Mouse (Mus musculus) ES-Bruce4 (cell line): ENCODE measurements around the gene Abcg3. TPM values are rescaled to one million over a fixed set of nuclear protein-coding genes. Genes with fewer than 3 reads are reported as not detected.
A peak's percentile ranks its signal among the peaks of the same experiment; 100 is the strongest.

Source experiments
- H3K27ac ChIP-seq: 2 replicates; pipeline ENCODE4 v1.5.1; 2012; ENCODE audit warnings: low read length, inconsistent platforms; ENCODE audit not compliant: insufficient read depth
- H3K27me3 ChIP-seq: 2 replicates; pipeline ENCODE4 v1.6.1; 2012; ENCODE audit warnings: mild to moderate bottlenecking, low read length, inconsistent platforms; ENCODE audit not compliant: control insufficient read depth, poor library complexity, insufficient read depth, severe bottlenecking
- H3K36me3 ChIP-seq: 2 replicates; pipeline ENCODE4 v1.6.1; 2012; ENCODE audit warnings: inconsistent platforms, mild to moderate bottlenecking, low read length, moderate library complexity; ENCODE audit not compliant: control insufficient read depth, poor library complexity, insufficient read depth, severe bottlenecking
- H3K4me1 ChIP-seq: one replicate; pipeline ENCODE4 v1.8.1; 2011; ENCODE audit warnings: low read length; ENCODE audit not compliant: control insufficient read depth, insufficient read depth
- H3K4me3 ChIP-seq: 2 replicates; pipeline ENCODE4 v1.5.1; 2011; ENCODE audit warnings: low read depth, mild to moderate bottlenecking, low read length
- H3K9ac ChIP-seq: 2 replicates; pipeline ENCODE4 v1.6.1; 2012; ENCODE audit warnings: low read depth, mild to moderate bottlenecking, inconsistent platforms; ENCODE audit not compliant: poor library complexity, severe bottlenecking
- H3K9me3 ChIP-seq: replicated peaks from 2 replicates; pipeline ENCODE4 v1.6.1; 2012; ENCODE audit warnings: mild to moderate bottlenecking, low read length, inconsistent platforms; ENCODE audit not compliant: control insufficient read depth, poor library complexity, insufficient read depth, severe bottlenecking
- CTCF ChIP-seq: IDR thresholded peaks from one replicate; pipeline ENCODE4 v1.8.1; 2011; ENCODE audit warnings: low read depth, low read length
- EP300 ChIP-seq: IDR thresholded peaks from 2 replicates; pipeline ENCODE4 v1.6.1; 2011; ENCODE audit warnings: low read depth, low read length; ENCODE audit not compliant: insufficient read depth
- POLR2A ChIP-seq: IDR thresholded peaks from one replicate; pipeline ENCODE4 v1.8.1; 2011; ENCODE audit warnings: low read length; ENCODE audit not compliant: insufficient read depth
- polyA plus RNA-seq: library from polyadenylated mRNA; stranded (reverse); fragments of >200 nt; gene quantifications from 2 replicates; pipeline ENCODE4 v1.2.4, GENCODE M21; 2011; ENCODE audit warnings: low read depth; ENCODE audit not compliant: missing spikeins, insufficient read depth, insufficient read length

The Abcg3 gene
- not detected in 2 replicates for polyA plus RNA-seq

DNA sequence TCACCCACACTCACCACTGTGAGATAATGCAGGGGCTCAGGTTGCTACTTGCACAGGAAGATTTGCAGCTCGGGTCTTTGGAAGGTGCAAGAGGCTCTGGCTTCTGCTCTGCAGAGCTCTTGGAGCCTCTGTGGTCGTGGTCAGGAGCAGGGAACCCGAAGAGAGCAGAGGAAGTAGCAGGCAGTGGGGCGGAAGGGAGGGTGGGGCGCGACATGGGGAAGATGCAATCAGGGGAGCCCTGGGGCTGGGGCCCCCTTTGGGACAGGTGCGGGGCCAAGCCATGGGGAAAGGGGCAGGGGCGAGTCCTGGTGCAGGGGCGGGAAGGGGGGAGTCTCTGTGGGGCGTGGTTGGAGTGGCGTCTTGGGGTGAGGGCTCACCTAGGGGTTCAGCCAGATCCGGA lies at the start of gene Abcg3:
Gene Abcg3 (minus strand): TSS at position 184 of the 400 bp plus-strand sequence.
- no peak within 1 kb of the TSS for H3K27ac ChIP-seq
- H3K27me3 ChIP-seq = no peaks in the 10 kb centered on the region
- H3K9ac ChIP-seq = peak within 1 kb of the TSS; percentile 65; the same call in 1 of the 2 replicates
- H3K36me3 ChIP-seq = no peaks in the 10 kb centered on the region
- peaks cover 2% of the 10 kb centered on the region for H3K4me1 ChIP-seq
- H3K4me3 ChIP-seq = peak within 1 kb of the TSS; percentile 54
- H3K9me3 ChIP-seq = no peaks in the 10 kb centered on the region
- TF ChIP-seq CTCF (no peak), EP300 (no peak), POLR2A (no peak)

DNA sequence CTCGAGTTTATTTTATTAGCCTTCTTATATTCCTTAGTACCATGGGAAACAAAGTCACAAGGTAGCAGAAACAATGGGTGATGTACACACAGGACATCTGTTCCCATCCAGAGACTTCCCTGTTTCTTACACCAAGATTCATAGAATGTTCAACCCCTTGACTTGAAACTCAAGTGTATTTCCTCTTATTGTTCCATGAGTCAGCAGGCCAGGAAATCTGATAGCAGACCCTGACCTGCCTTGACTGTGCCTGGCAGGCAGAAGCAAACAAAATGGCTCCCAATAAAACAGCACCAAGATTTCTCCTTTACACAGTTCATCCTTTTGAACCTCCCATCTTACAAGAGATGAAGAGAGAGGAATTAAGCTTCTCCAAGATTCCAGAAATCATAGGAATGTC lies 30.0 kb upstream of the Abcg3 start:
- no peaks in the 10 kb centered on the region for H3K36me3 ChIP-seq
- no peaks in the 10 kb centered on the region for H3K4me1 ChIP-seq
- H3K9ac ChIP-seq = no peak overlapping the region
- H3K27ac ChIP-seq = no peak overlapping the region
- no peaks in the 10 kb centered on the region for H3K27me3 ChIP-seq
- H3K4me3 ChIP-seq = no peak overlapping the region
- no peak for TF ChIP-seq CTCF
- no peak for TF ChIP-seq POLR2A
- TF ChIP-seq EP300 = no peak
- peaks cover 5% of the 10 kb centered on the region; the same call in 1 of the 2 replicates for H3K9me3 ChIP-seq

DNA sequence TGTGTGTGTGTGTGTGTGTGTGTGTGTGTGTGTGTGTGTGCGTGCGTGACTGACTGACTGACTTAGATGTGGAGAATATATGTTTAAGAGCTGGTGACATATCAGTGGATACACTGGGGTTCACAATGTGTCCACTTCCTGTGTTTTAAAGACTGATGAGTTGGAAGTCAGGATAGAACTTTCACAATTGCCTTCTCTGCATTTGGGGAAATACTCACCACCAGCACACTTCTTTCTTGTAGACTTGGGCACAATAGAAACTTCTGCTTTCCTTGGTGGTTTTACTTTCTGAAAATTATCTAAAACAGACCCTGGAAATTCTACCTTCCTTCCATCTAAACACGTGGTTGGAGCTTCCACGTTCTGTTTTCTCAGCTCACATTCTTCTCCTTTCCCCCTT lies 29.1 kb upstream of the Abcg3 start:
- H3K9me3 ChIP-seq = peaks cover 5% of the 10 kb centered on the region; the same call in 1 of the 2 replicates
- H3K27me3 ChIP-seq = no peaks in the 10 kb centered on the region
- no peak overlapping the region for H3K4me3 ChIP-seq
- H3K36me3 ChIP-seq = no peaks in the 10 kb centered on the region
- no peak for TF ChIP-seq POLR2A
- no peak for TF ChIP-seq EP300
- no peak for TF ChIP-seq CTCF
- H3K27ac ChIP-seq = no peak overlapping the region
- H3K9ac ChIP-seq = no peak overlapping the region
- no peaks in the 10 kb centered on the region for H3K4me1 ChIP-seq

DNA sequence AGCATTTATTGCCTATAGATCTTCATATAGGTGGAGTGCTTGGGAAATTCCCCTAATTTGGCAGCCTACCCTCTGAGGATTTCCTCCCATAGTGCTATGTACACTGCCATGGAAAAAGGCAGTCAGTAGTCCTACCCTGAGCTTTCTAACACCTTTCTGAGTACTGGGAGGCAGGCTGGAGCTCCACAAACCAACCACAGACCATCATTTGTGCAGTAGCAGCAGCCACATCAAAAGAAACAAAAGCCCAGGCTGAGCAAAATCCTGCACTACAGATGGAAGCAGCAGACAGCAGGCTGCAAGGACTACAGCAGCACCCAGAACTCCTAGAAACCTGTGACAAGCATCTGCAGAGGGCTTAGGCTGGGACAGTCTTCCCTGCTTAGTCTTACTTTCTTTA lies 27.9 kb upstream of the Abcg3 start:
- TF ChIP-seq CTCF (no peak), EP300 (no peak), POLR2A (no peak)
- Histone ChIP-seq H3K36me3 (no peaks in the 10 kb centered on the region), H3K9me3 (peaks cover 3% of the 10 kb centered on the region; the same call in 1 of the 2 replicates), H3K27me3 (no peaks in the 10 kb centered on the region), H3K27ac (no peak overlapping the region), H3K4me1 (no peaks in the 10 kb centered on the region), H3K9ac (no peak overlapping the region), H3K4me3 (no peak overlapping the region)

DNA sequence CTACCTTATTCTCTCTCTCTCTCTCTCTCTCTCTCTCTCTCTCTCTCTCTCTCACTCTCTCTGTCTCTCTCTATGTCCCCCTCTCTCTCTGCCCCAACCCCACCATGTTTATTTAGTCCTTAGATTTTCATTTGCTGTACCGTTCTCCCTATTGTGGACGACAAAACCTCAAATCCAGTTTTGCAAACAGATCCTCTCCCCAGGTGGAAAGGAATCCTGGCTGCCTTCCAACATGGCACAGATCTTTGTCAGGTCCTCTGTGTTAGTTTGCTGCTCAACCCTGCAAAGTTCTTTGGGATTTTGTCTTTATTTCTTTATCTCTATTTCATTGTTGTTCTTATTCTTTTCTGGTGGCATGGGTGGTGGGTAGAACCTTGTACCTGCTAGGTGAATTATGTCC lies 6.9 kb upstream of the Abcg3 start:
- TF ChIP-seq EP300 (no peak), POLR2A (no peak), CTCF (no peak)
- Histone ChIP-seq H3K27me3 (no peaks in the 10 kb centered on the region), H3K36me3 (no peaks in the 10 kb centered on the region), H3K4me3 (no peak overlapping the region), H3K9ac (no peak overlapping the region), H3K27ac (no peak overlapping the region), H3K9me3 (peaks cover 4% of the 10 kb centered on the region), H3K4me1 (no peaks in the 10 kb centered on the region)

DNA sequence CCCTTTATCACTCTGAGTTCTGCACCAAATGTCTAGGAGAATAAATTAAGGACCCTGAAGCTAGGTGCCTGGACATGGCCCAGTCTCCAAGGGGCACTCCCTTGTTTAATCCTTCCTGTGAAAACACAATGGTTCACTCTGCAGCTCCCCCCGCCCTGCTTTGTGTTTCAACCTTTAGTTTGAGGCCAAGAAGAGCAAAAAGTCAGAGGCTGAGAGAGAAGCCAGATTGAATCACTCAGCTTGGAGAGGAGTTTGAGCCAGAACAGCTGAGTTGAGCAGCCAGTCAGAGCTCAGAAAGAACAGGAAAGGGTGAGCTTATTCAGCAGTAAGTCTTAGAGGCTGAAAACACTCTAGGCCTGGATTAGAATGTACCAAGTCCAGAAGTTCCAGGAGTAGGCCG lies 5.5 kb upstream of the Abcg3 start:
- H3K27ac ChIP-seq = no peak overlapping the region
- no peaks in the 10 kb centered on the region for H3K36me3 ChIP-seq
- H3K4me1 ChIP-seq = peaks cover 2% of the 10 kb centered on the region
- no peak for TF ChIP-seq CTCF
- TF ChIP-seq EP300 = no peak
- no peak for TF ChIP-seq POLR2A
- no peaks in the 10 kb centered on the region for H3K27me3 ChIP-seq
- peaks cover 4% of the 10 kb centered on the region for H3K9me3 ChIP-seq
- H3K9ac ChIP-seq = no peak overlapping the region
- no peak overlapping the region for H3K4me3 ChIP-seq

DNA sequence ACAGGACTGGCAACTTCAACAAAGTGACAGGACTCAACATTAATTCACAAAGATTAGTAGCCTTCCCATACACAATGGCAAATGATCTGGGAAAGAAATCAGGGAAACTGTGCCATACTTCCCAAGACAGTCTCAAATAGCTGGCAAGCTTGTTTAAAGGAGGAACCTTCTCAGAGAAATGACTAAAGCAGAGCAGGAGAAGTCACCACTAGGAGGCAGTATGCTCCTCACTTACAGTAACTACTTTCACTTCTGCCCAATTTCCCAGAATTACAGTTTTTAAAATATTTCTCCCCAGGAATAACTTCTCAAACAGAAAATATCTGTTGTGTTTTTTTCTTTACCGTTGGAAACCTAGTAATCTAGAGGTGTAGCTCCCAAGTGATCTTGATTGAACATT lies 4.2 kb upstream of the Abcg3 start:
- no peak overlapping the region for H3K4me3 ChIP-seq
- H3K27me3 ChIP-seq = no peaks in the 10 kb centered on the region
- H3K9me3 ChIP-seq = peaks cover 4% of the 10 kb centered on the region
- H3K36me3 ChIP-seq = no peaks in the 10 kb centered on the region
- peaks cover 2% of the 10 kb centered on the region for H3K4me1 ChIP-seq
- TF ChIP-seq CTCF = peak; percentile 20
- TF ChIP-seq EP300 = no peak
- H3K9ac ChIP-seq = no peak overlapping the region
- H3K27ac ChIP-seq = no peak overlapping the region
